Mouse (Mus musculus) gonadal fat pad, adult 2 months (tissue): ENCODE measurements around the gene Skint4. TPM values are rescaled to one million over a fixed set of nuclear protein-coding genes. Genes with fewer than 3 reads are reported as not detected.

Source experiments
- DNase-seq: peaks from one replicate; pipeline ENCODE4 v3.0.0-alpha.2; 2012; ENCODE audit warnings: low read depth
- polyA plus RNA-seq: library from polyadenylated mRNA; depleted of rRNA; stranded (reverse); fragments of >200 nt; gene quantifications from 2 replicates; pipeline ENCODE4 v1.2.3, GENCODE M21; 2012; rRNA removed

The Skint4 gene
- polyA plus RNA-seq = not detected in 2 replicates

DNA sequence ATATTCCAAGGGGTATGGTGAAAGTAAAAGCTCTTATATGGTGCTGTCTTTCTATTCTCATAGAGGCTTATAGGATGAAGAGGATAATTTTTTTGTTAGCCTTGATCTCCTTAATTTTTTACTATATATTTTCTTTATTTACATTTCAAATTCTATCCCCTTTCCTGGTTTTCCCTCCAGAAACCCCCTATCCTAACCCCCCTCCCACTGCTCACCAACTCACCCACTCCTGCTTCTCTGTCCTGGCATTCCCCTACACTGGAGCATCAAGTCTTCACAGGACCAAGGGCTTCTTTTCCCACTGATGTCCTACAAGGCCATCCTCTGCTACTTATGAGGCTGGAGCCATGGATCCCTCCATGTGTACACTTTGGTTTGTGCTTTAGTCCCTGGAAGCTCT is at the start of gene Skint4:
TSS of gene Skint4 (plus strand) at position 301 of the 400 bp plus-strand sequence.
- DNase-seq = no peak

Other genes with a start within 250 kb of the Skint4 start
- gene Slc5a9, start 169.1 kb upstream of the Skint4 start, polyA plus RNA-seq = 2.0 and 3.9 TPM in 2 replicates
- gene Skint8, start 152.6 kb upstream of the Skint4 start, polyA plus RNA-seq = not detected in 2 replicates
- not detected in 2 replicates for gene Skint7, start 99.1 kb upstream of the Skint4 start, polyA plus RNA-seq
- not detected in 2 replicates for gene Skint1, start 65.7 kb upstream of the Skint4 start, polyA plus RNA-seq
- 0.07 TPM in 1 of 2 replicates, not detected in the other for gene Skint3, start 160.2 kb downstream of the Skint4 start, polyA plus RNA-seq